Mouse (Mus musculus): ENCODE data around the gene Scaf4.

- TF ChIP-seq EP300 (IDR thresholded peaks at IDR 0.05) (no peak), CTCF (IDR thresholded peaks at IDR 0.05) (0 out of 2 replicates have a peak, but pooled peaks have one; percentile 22)
Observed at GRCm38 (mm10) chr16:90235188-90235587, 49.1 kb downstream of the Scaf4 start.

Measured in lung, postnatal 0 days (tissue).